ENCODE assay signal across 32 mouse cellular contexts in the genomic region with DNA sequence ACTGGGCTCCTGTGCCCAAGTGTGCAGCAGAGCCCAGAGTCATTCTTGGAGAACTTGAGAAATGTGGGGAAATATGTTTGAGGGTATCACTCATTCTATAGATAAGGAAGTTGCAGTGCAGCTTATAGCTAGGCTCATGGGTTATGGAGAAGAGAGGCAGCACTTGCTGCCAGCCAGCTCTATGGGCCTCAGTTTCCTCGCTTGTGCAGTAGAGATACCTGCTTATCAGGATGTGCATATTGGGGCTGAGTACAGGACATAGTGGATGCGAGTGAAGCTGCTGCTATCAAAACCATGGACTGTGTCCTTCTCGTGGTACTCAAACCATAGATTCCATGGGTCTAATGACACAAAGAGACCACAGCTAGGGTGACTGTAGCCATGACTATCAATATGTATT. TPM values are rescaled to one million over a fixed set of nuclear protein-coding genes. Genes with fewer than 3 reads are reported as not detected.
DNase-seq lines count a peak whose midpoint lies in the region; ATAC-seq and TF ChIP-seq lines count a peak whose summit lies in the region.
"Had no signal": no experiment of that assay in that cellular context is flagged by ENCODE, and none has a peak within 500 bp of the region (broad histone marks: within the 10 kb centered on the region; RNA-seq: fewer than 3 reads in every experiment).

No protein-coding gene starts in this region.

- peaks cover 5% of the 10 kb centered on the region for H3K36me3 ChIP-seq in G1E (replicated peaks)
- H3K36me3 ChIP-seq in intestine, embryonic 16.5 days (ENCODE audit: control insufficient read depth, insufficient read depth, low read length): no peaks in the 10 kb centered on the region
- H3K36me3 ChIP-seq in liver, embryonic 14.5 days (replicated peaks; ENCODE audit: control insufficient read depth, insufficient read depth, low read depth): no peaks in the 10 kb centered on the region
- H3K36me3 ChIP-seq: forebrain, embryonic 12.5 days had no signal

- H3K4me1 ChIP-seq in G1E (ENCODE audit: insufficient read depth, low read depth, low read length): peaks cover 58% of the 10 kb centered on the region
- no peaks in the 10 kb centered on the region for H3K4me1 ChIP-seq in intestine, embryonic 16.5 days (ENCODE audit: control insufficient read depth, insufficient read depth, low read length)
- H3K4me1 ChIP-seq in liver, embryonic 14.5 days (replicated peaks; ENCODE audit: control insufficient read depth in 2 of 2, insufficient read depth in 2 of 2, low read length in 1 of 2): peaks cover 63 to 72% of the 10 kb centered on the region in 2 experiments
- H3K4me1 ChIP-seq: embryonic facial prominence, embryonic 12.5 days; forebrain, embryonic 12.5 days; heart, embryonic 10.5 days; hindbrain, embryonic 13.5 days; limb, embryonic 12.5 days had no signal

- no peak for DNase-seq in G1E (ENCODE audit: low spot score)
- peak; percentile 50 for DNase-seq in c-Kit-negative CD71-positive TER-119-positive erythroid progenitor cells, embryonic 14.5 days (ENCODE audit: low read depth, low spot score)
- DNase-seq in liver, embryonic 14.5 days (ENCODE audit: low read depth in 3 of 3, low spot score in 3 of 3): peak; percentile 59 to 77 (median 73)
- DNase-seq in gastrocnemius, adult 8-10 months (ENCODE audit: low spot score in 2 of 2): no peak
- DNase-seq in gastrocnemius, postnatal 25 days: no peak
- DNase-seq in gastrocnemius, adult 2 months: no peak
- DNase-seq: adrenal gland, adult 2 months; adrenal gland, postnatal 36 days; B cell, adult 2 months; cerebellum, adult 8-10 months; embryo, embryonic 11 days; forebrain, postnatal 0 days; gastrocnemius, postnatal 14 days; heart, adult 11 months; heart, postnatal 4 days; kidney, adult 2 months; layer of hippocampus, postnatal 36 days; lung, adult 18-20 months; lung, postnatal 10 days; midbrain, embryonic 14.5 days; right cerebral cortex, postnatal 14 days; thymus, adult 18-20 months; thymus, postnatal 36 days had no signal

- H3K9ac ChIP-seq in intestine, embryonic 16.5 days (ENCODE audit: low read depth, low read length): no peak overlapping the region
- H3K9ac ChIP-seq in liver, embryonic 14.5 days (replicated peaks): peak overlapping the region; percentile 44
- H3K9ac ChIP-seq: embryonic facial prominence, embryonic 12.5 days; forebrain, embryonic 12.5 days; forebrain, postnatal 0 days; hindbrain, embryonic 13.5 days; limb, embryonic 12.5 days had no signal

- no peaks in the 10 kb centered on the region for H3K9me3 ChIP-seq in G1E (replicated peaks)
- no peaks in the 10 kb centered on the region for H3K9me3 ChIP-seq in intestine, embryonic 16.5 days (ENCODE audit: control insufficient read depth, low read length)
- H3K9me3 ChIP-seq in liver, embryonic 14.5 days (ENCODE audit: control insufficient read depth, low read length): no peaks in the 10 kb centered on the region
- H3K9me3 ChIP-seq: embryonic facial prominence, embryonic 12.5 days; forebrain, embryonic 12.5 days; heart, embryonic 10.5 days; hindbrain, embryonic 13.5 days; limb, embryonic 12.5 days had no signal

- no peak for TF ChIP-seq CTCF in G1E (IDR thresholded peaks at IDR 0.05; ENCODE audit: low read depth, low read length)
- no peak for TF ChIP-seq CTCF in liver, embryonic 14.5 days (IDR thresholded peaks at IDR 0.05; ENCODE audit: low read depth)
- TF ChIP-seq CTCF in gastrocnemius, adult 2 months (IDR thresholded peaks at IDR 0.05): no peak

- TF ChIP-seq EP300 in liver, embryonic 14.5 days (IDR thresholded peaks at IDR 0.05; ENCODE audit: low read depth): peak; percentile 93

- ATAC-seq in G1E (ENCODE audit: extremely low read depth, insufficient number of reproducible peaks, low FRiP score, poor library complexity, severe bottlenecking): 0 out of 2 replicates have a peak, but pooled peaks have one; percentile 29
- ATAC-seq in intestine, embryonic 16.5 days: peak; percentile 66
- ATAC-seq in liver, embryonic 14.5 days (ENCODE audit: insufficient read depth): peak; percentile 93
- ATAC-seq: activated CD4-positive, CD25-positive, alpha-beta regulatory T cell, adult 4 months; forebrain, postnatal 0 days had no signal

- H3K4me3 ChIP-seq in G1E (ENCODE audit: low read depth, low read length): no peak overlapping the region
- H3K4me3 ChIP-seq in intestine, embryonic 16.5 days (ENCODE audit: low read length): no peak overlapping the region
- H3K4me3 ChIP-seq in liver, embryonic 14.5 days (ENCODE audit: insufficient read depth in 1 of 2, low read depth in 2 of 2, low read length in 2 of 2): no peak overlapping the region
- H3K4me3 ChIP-seq in gastrocnemius, adult 2 months: no peak overlapping the region
- H3K4me3 ChIP-seq: embryonic facial prominence, embryonic 12.5 days; forebrain, embryonic 12.5 days; heart, embryonic 10.5 days; hindbrain, embryonic 13.5 days; limb, embryonic 12.5 days had no signal

- intact Hi-C loops in gastrocnemius, adult 2 months (cut with DNase I): no loop called here

- no peaks in the 10 kb centered on the region for H3K27me3 ChIP-seq in G1E (ENCODE audit: insufficient read depth, low read length)
- no peaks in the 10 kb centered on the region for H3K27me3 ChIP-seq in intestine, embryonic 16.5 days (replicated peaks; ENCODE audit: control insufficient read depth, insufficient read depth, low read length)
- no peaks in the 10 kb centered on the region for H3K27me3 ChIP-seq in liver, embryonic 14.5 days (ENCODE audit: control insufficient read depth, insufficient read depth, low read length)
- H3K27me3 ChIP-seq: embryonic facial prominence, embryonic 12.5 days; forebrain, embryonic 12.5 days; hindbrain, embryonic 13.5 days; limb, embryonic 12.5 days had no signal

- H3K4me2 ChIP-seq in intestine, embryonic 16.5 days (ENCODE audit: low read depth, low read length): no peak overlapping the region
- H3K4me2 ChIP-seq in liver, embryonic 14.5 days (ENCODE audit: low read depth): peak overlapping the region; percentile 51
- H3K4me2 ChIP-seq: embryonic facial prominence, embryonic 12.5 days; forebrain, embryonic 12.5 days; hindbrain, embryonic 13.5 days; limb, embryonic 12.5 days had no signal

- no peak overlapping the region for H3K27ac ChIP-seq in intestine, embryonic 16.5 days (ENCODE audit: low read length)
- H3K27ac ChIP-seq in liver, embryonic 14.5 days: peak overlapping the region; percentile 94
- H3K27ac ChIP-seq in gastrocnemius, adult 2 months: no peak overlapping the region
- H3K27ac ChIP-seq: embryonic facial prominence, embryonic 12.5 days; forebrain, embryonic 12.5 days; heart, embryonic 10.5 days; hindbrain, embryonic 13.5 days; kidney, postnatal 0 days; limb, embryonic 12.5 days had no signal

- 95% methylated on average over 3 of the region's 3 CpGs for WGBS in intestine, embryonic 16.5 days
- 28% methylated on average over 3 of the region's 3 CpGs for WGBS in liver, embryonic 14.5 days (ENCODE audit: insufficient replicate concordance)

RNA-seq across cellular contexts. Expression of gene Timp3, which starts 52.3 kb away (rescaled TPM):
- 90.5 and 110 TPM in 2 replicates for total RNA-seq in G1E (2014; fragmentation: Nextera tagmentation)
- 14.2 and 15.0 TPM in 2 replicates for total RNA-seq in G1E (2017)
- polyA plus RNA-seq in G1E (2012): 13.7 and 15.7 TPM in 2 replicates
- 43.4 and 43.7 TPM in 2 replicates for polyA plus RNA-seq in intestine, embryonic 16.5 days (2015; fragmentation: Nextera tagmentation; extraction: Ambion mirVana)
- 2.7 and 3.2 TPM in 2 replicates for polyA plus RNA-seq in liver, embryonic 14.5 days (2012; rRNA removed)
- 3.8 and 4.8 TPM in 2 replicates for polyA plus RNA-seq in liver, embryonic 14.5 days (2014; fragmentation: Nextera tagmentation; extraction: Ambion mirVana)
- 10 to 100 TPM; 47.0 to 80.7 (median 56.9) TPM for total RNA-seq in gastrocnemius, adult 8-10 months (2022)
- 10 to 100 TPM; 48.0 to 62.4 TPM for total RNA-seq in gastrocnemius, postnatal 25 days (2021)
- 10 to 100 TPM; 71.5 to 81.6 TPM for total RNA-seq in gastrocnemius, adult 2 months (2021)
- total RNA-seq: monocyte, adult 5-6 weeks had no signal
- polyA plus RNA-seq: activated CD4-positive, CD25-positive, alpha-beta regulatory T cell, adult 4 months had no signal

Comparison
In these comparisons a context has a peak if more than half of its experiments do, and no peak if none do; other contexts are left out.
1. ATAC-seq: peak in every context shown above with its lines; median percentile 93 in liver, embryonic 14.5 days; 66 in intestine, embryonic 16.5 days; 29 in G1E.
2. DNase-seq: peak in c-Kit-negative CD71-positive TER-119-positive erythroid progenitor cells, embryonic 14.5 days (single experiment) and liver, embryonic 14.5 days (3 of 3); none in G1E (single experiment), gastrocnemius, adult 8-10 months (0 of 2), gastrocnemius, postnatal 25 days (single experiment) and gastrocnemius, adult 2 months (single experiment).